Mouse (Mus musculus) yolk sac, embryonic 10.5 days (tissue): ENCODE data around the gene Gzmf.
"Not testable (repeated sequence)": the region's sequence is repeated elsewhere in the genome, so short reads cannot be mapped to it uniquely, and the experiment has no call there.

Experiments used
- DNase-seq: peaks from one replicate; pipeline ENCODE4 v3.0.0-alpha.2; 2017; ENCODE audit warnings: low spot score

Gene Gzmf

GRCm38 (mm10) chr14:56211317-56211716 is at the start of gene Gzmf:
Gene Gzmf, minus strand, starts transcription at chr14:56211417.
- no peak for DNase-seq

- no peak for DNase-seq
These were observed 29.2 kb upstream of the Gzmf start for GRCm38 (mm10) chr14:56240409-56240808.

- DNase-seq: no peak
These were observed 23.3 kb upstream of the Gzmf start, which contains the start of gene Gzmc for GRCm38 (mm10) chr14:56234556-56234955. Gene Gzmc, minus strand, starts transcription at chr14:56234656.

GRCm38 (mm10) chr14:56205613-56206012 is 5.6 kb downstream of the Gzmf start:
- no peak for DNase-seq

GRCm38 (mm10) chr14:56205021-56205420 is 6.2 kb downstream of the Gzmf start:
- peak; percentile 16 for DNase-seq

- DNase-seq: peak; percentile 26
These were observed 7.2 kb downstream of the Gzmf start for GRCm38 (mm10) chr14:56203975-56204374.

- DNase-seq: no peak
These were observed 24.3 kb downstream of the Gzmf start for GRCm38 (mm10) chr14:56186946-56187345.

- no peak for DNase-seq
These were observed 24.7 kb downstream of the Gzmf start for GRCm38 (mm10) chr14:56186521-56186920.

- DNase-seq: not testable (repeated sequence)
These were observed 33.6 kb downstream of the Gzmf start for GRCm38 (mm10) chr14:56177651-56178050.

- no peak for DNase-seq
These were observed 36.7 kb downstream of the Gzmf start, which contains the start of gene Gzmn for GRCm38 (mm10) chr14:56174499-56174898. Gene Gzmn, minus strand, starts transcription at chr14:56174599.

- no peak for DNase-seq
These were observed 37.8 kb downstream of the Gzmf start for GRCm38 (mm10) chr14:56173396-56173795.

- no peak for DNase-seq
These were observed 38.5 kb downstream of the Gzmf start for GRCm38 (mm10) chr14:56172744-56173143.

- DNase-seq: no peak
These were observed 43.2 kb downstream of the Gzmf start for GRCm38 (mm10) chr14:56168009-56168408.

GRCm38 (mm10) chr14:56162109-56162508 is 49.1 kb downstream of the Gzmf start:
- DNase-seq: no peak

- DNase-seq: not testable (repeated sequence)
These were observed 51.7 kb downstream of the Gzmf start, which contains the start of gene Gzmg for GRCm38 (mm10) chr14:56159479-56159878. Gene Gzmg, minus strand, starts transcription at chr14:56159579.

GRCm38 (mm10) chr14:56155340-56155739 is 55.9 kb downstream of the Gzmf start:
- DNase-seq: no peak
